Mouse (Mus musculus) neural tube, postnatal 0 days (tissue): ENCODE data around the gene Isg20. TPM values are rescaled to one million over a fixed set of nuclear protein-coding genes. Genes with fewer than 3 reads are reported as not detected.
A peak's percentile ranks its signal among the peaks of the same experiment; 100 is the strongest.

ENCODE experiments used
- microRNA-seq: library from miRNA; unstranded; fragments of <30 nt; microRNA quantifications from one replicate; pipeline ENCODE4, GENCODE M21; 2016
- polyA plus RNA-seq: library from polyadenylated mRNA; unstranded; fragments of >200 nt; fragmentation: Nextera tagmentation; extraction: Ambion mirVana; gene quantifications from 2 replicates; pipeline ENCODE4 v1.2.1, GENCODE M21; 2015

Gene Isg20
- polyA plus RNA-seq, result 1.3 and 1.8 TPM in 2 replicates

DNA sequence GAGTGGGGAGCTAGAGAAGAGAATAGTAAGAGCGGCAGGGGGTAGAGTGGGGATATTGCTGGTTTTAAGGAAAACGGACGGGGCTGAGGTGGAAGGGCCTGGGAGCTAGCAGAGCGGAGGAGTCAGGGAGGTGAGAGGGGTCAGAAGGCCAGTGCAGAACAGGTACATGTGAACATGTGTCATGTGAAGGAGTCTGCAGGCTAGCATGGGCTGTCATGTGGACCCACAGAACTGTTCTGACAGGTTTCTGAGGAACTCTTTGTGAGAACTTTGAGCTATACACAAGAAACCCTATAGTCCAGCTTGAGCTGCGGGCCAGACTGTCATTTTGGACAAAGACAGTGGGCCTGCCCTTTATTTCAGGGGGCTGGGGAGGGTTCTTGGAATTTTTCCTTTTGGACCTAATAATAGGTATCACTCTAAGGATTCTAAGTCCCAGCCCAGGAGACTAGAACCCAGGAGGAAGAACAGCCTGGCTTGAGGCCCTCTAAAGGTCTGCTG, at the start of gene Isg20:
Gene Isg20 (plus strand): TSS at position 451 of the 501 bp plus-strand sequence.

DNA sequence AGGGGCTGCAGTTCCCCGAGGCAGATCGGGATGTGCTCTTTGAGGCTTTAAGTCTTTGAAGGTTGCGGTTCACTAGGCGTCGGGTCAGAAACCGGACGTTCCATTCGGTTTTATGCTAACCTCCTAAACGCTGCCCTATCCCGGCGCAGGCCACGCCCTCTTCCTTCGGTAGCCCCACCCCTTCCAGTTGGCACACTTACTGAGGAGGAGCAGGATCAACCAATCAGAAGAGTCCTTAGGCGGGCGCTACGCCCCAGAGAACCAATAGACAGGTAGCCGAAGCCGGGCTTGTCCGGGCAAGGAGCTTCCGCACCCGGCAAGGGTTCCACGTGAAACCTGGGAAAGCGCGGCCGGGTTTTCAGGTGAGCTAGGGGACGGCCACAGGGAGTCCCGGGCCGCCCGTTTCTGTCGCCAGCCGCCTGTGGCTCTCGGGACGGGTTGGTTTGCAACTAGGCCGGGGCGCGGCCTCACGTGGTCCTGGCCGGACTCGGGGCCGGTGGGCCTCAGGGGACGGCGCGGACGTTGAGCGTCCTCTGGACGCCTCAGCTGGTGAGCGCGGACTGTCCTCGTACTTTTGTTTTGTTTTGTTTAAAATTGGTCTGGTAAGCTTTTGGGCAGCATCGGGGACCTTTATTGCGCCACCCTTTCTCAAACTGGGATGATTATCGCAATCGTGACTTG, 17.4 kb upstream of the Isg20 start, which contains the start of gene Aen:
Gene Aen (plus strand): TSS at position 202 of the 681 bp plus-strand sequence.

Small RNAs within 50 kb of the gene (microRNA-seq; reads per million reads assigned to microRNA genes)
- gene Mir7-2, result 230 reads per million, percentile 56 among the genes with 10 or more reads in this experiment

Other genes starting within 250 kb of the Isg20 start
- 28.5 and 29.1 TPM in 2 replicates for gene Ntrk3, start 175.4 kb upstream of the Isg20 start, polyA plus RNA-seq
- gene Mrps11, start 130.3 kb upstream of the Isg20 start, polyA plus RNA-seq, result 63.6 and 67.5 TPM in 2 replicates
- 62.6 and 64.9 TPM in 2 replicates for gene Mrpl46, start 129.9 kb upstream of the Isg20 start, polyA plus RNA-seq
- gene Det1, start 66.2 kb upstream of the Isg20 start, polyA plus RNA-seq, result 7.2 and 7.7 TPM in 2 replicates
- gene Aen, start 17.6 kb upstream of the Isg20 start, polyA plus RNA-seq, result 54.5 and 58.6 TPM in 2 replicates
- gene Acan, start 140.1 kb downstream of the Isg20 start, polyA plus RNA-seq, result 0.65 and 1.2 TPM in 2 replicates
- gene Hapln3, start 217.6 kb downstream of the Isg20 start, polyA plus RNA-seq, result 3.7 and 4.5 TPM in 2 replicates
- gene Mfge8, start 235.6 kb downstream of the Isg20 start, polyA plus RNA-seq, result 199 and 227 TPM in 2 replicates